In the genomic region with DNA sequence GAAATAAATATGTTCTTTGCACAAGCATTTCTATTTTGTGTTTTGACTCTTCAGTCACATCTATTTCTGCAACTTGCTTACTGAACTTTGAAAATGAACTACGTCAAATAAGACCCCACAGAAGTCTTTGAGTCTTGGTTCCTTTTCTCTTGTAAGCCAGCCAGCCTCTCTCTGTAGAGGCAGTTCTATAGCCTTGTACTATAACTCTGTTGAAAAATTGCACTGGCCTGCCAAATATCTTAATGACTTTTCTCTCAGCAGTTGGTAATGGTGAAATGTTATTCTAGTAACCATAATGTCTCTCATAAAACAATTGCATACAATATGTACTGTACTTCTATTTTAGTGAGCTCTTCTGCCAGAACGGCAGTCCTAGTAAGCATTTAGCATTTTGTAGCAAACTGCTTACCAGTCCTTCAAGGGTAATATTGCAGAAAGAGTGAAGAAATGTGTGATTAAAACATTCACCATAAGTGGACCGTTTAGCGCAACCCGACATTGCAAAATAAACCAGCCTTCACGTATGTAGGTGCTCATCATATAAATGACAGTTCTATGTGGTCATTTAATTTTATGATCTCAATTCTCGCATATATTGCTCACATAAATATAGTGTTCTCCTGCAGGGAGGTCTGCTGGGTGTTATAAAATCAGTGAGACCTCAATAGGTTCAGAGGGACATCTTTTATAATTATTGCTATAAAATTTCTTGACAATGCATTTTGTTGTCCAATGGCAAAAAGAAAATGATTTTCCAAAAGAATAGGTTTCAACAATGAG, we compare ENCODE assay signal across 27 mouse cellular contexts.
"Had no signal": no experiment of that assay in that cellular context is flagged by ENCODE, and none has a peak within 500 bp of the region (broad histone marks: within the 10 kb centered on the region; RNA-seq: fewer than 3 reads in every experiment).

No protein-coding gene starts in this region.

- H3K36me3 ChIP-seq: heart, embryonic 13.5 days; heart, embryonic 15.5 days; intestine, embryonic 15.5 days; kidney, embryonic 15.5 days; limb, embryonic 10.5 days; limb, embryonic 12.5 days had no signal

- DNase-seq: forebrain, postnatal 0 days; gastrocnemius, adult 2 months; gastrocnemius, postnatal 10 days; gastrocnemius, postnatal 25 days; heart, adult 11 months; heart, adult 2 months; heart, postnatal 14 days; heart, postnatal 36 days; kidney, adult 11 months; kidney, adult 2 months; kidney, adult 9 months; kidney, postnatal 25 days; kidney, postnatal 4 days; liver had no signal

- H3K27me3 ChIP-seq: heart, embryonic 13.5 days; heart, embryonic 15.5 days; intestine, embryonic 15.5 days; kidney, embryonic 15.5 days; limb, embryonic 12.5 days had no signal

- H3K9ac ChIP-seq: forebrain, postnatal 0 days; heart, embryonic 13.5 days; heart, embryonic 15.5 days; hindbrain, embryonic 14.5 days; intestine, embryonic 15.5 days; kidney, embryonic 15.5 days; limb, embryonic 12.5 days had no signal

- H3K9me3 ChIP-seq: heart, embryonic 13.5 days; heart, embryonic 15.5 days; intestine, embryonic 15.5 days; kidney, embryonic 15.5 days; limb, embryonic 10.5 days; limb, embryonic 12.5 days had no signal

- H3K4me3 ChIP-seq: gastrocnemius, adult 2 months; heart, adult 2 months; heart, embryonic 13.5 days; heart, embryonic 15.5 days; intestine, embryonic 15.5 days; kidney, embryonic 15.5 days; layer of hippocampus, adult 2 months; left cerebral cortex, adult 2 months; limb, embryonic 10.5 days; limb, embryonic 12.5 days had no signal

- H3K4me2 ChIP-seq: heart, embryonic 11.5 days; heart, embryonic 13.5 days; heart, embryonic 15.5 days; hindbrain, embryonic 14.5 days; intestine, embryonic 15.5 days; kidney, embryonic 15.5 days; limb, embryonic 12.5 days had no signal

- H3K27ac ChIP-seq: gastrocnemius, adult 2 months; heart, adult 2 months; heart, embryonic 13.5 days; heart, embryonic 15.5 days; hindbrain, embryonic 14.5 days; intestine, embryonic 15.5 days; kidney, embryonic 15.5 days; kidney, postnatal 0 days; layer of hippocampus, adult 2 months; left cerebral cortex, adult 2 months; limb, embryonic 10.5 days; limb, embryonic 12.5 days had no signal

- H3K4me1 ChIP-seq: heart, embryonic 13.5 days; heart, embryonic 15.5 days; intestine, embryonic 15.5 days; kidney, embryonic 15.5 days; limb, embryonic 10.5 days; limb, embryonic 12.5 days had no signal

- ATAC-seq: forebrain, postnatal 0 days; hindbrain, embryonic 16.5 days; inflammation-experienced regulatory T-cells, adult 6 months; intestine, embryonic 15.5 days had no signal
